Mouse (Mus musculus) left cerebral cortex, postnatal 10 days (tissue): Measurements from ENCODE around the gene Htt. TPM values are rescaled to one million over a fixed set of nuclear protein-coding genes. Genes with fewer than 3 reads are reported as not detected.
A peak's percentile ranks its signal among the peaks of the same experiment; 100 is the strongest.

ENCODE experiments used
- DNase-seq, 2 experiments: peaks; one replicate each; pipeline ENCODE4 v3.0.0; 2021 to 2022; ENCODE audit warnings: low spot score in 2 of 2, mixed read lengths in 1 of 2; ENCODE audit errors: extremely low spot score in 1 of 2
- intact Hi-C: fragments of 180-260 bp; cut with DNase I; formaldehyde crosslinking; loops from one replicate; pipeline ENCODE4 v1.15.1; 2025
- total RNA-seq, 2 experiments: library from RNA; stranded (reverse); gene quantifications; 2 replicates each; pipeline ENCODE4 v1.2.3; 2021

Htt gene
- total RNA-seq, 2 experiments from 2014 or later: 66.8 to 70.7 TPM

- intact Hi-C loops: no loop called here
Measured at GRCm38 (mm10) chr5:34922531-34922930, 161.0 kb downstream of the Htt start.

GRCm38 (mm10) chr5:34923920-34924319, 162.4 kb downstream of the Htt start:
- intact Hi-C loops: no loop called here
- no peak for DNase-seq

More at GRCm38 (mm10) chr5:34922531-34922930, 161.0 kb downstream of the Htt start:
- DNase-seq: no peak

- intact Hi-C loops: no loop called here
- no peak for DNase-seq
Measured at GRCm38 (mm10) chr5:34924519-34924918, 163.0 kb downstream of the Htt start.

- DNase-seq: no peak
- intact Hi-C loops: no loop called here
Measured at GRCm38 (mm10) chr5:34927648-34928047, 166.1 kb downstream of the Htt start.

- no peak for DNase-seq
- intact Hi-C loops: no loop called here
Measured at GRCm38 (mm10) chr5:34930151-34930975, 168.8 kb downstream of the Htt start.

- intact Hi-C loops: no loop called here
- DNase-seq: no peak
Measured at GRCm38 (mm10) chr5:34931091-34931490, 169.6 kb downstream of the Htt start.

- DNase-seq: no peak
- intact Hi-C loops: no loop called here
Measured at GRCm38 (mm10) chr5:34931516-34932457, 170.2 kb downstream of the Htt start.

GRCm38 (mm10) chr5:34932458-34932806, 170.9 kb downstream of the Htt start:
- no peak for DNase-seq
- intact Hi-C loops: no loop called here

- no peak for DNase-seq
- intact Hi-C loops: no loop called here
Measured at GRCm38 (mm10) chr5:34933461-34933860, 171.9 kb downstream of the Htt start.

GRCm38 (mm10) chr5:34941710-34942470, 180.3 kb downstream of the Htt start:
- intact Hi-C loops: no loop called here
- DNase-seq: no peak

GRCm38 (mm10) chr5:34943428-34943827, 181.9 kb downstream of the Htt start:
- no peak for DNase-seq
- intact Hi-C loops: no loop called here

GRCm38 (mm10) chr5:34948861-34949760, 187.6 kb downstream of the Htt start, which contains the start of gene Rgs12:
Gene Rgs12 (plus strand): TSS chr5:34949445.
- peak in 1 of 2 experiments; percentile 89 for DNase-seq

GRCm38 (mm10) chr5:34949769-34950211, 188.2 kb downstream of the Htt start:
- intact Hi-C loops: no loop called here
- DNase-seq: no peak

More at GRCm38 (mm10) chr5:34948861-34949760, 187.6 kb downstream of the Htt start, which contains the start of gene Rgs12:
- intact Hi-C loops: no loop called here

GRCm38 (mm10) chr5:34950486-34951160, 189.1 kb downstream of the Htt start:
- intact Hi-C loops: no loop called here
- DNase-seq: no peak

GRCm38 (mm10) chr5:34951161-34951834, 189.8 kb downstream of the Htt start:
- DNase-seq: peak in 1 of 2 experiments; percentile 48
- intact Hi-C loops: no loop called here

- intact Hi-C loops: no loop called here
Measured at GRCm38 (mm10) chr5:34954508-34954907, 193.0 kb downstream of the Htt start.

GRCm38 (mm10) chr5:34955630-34956029, 194.1 kb downstream of the Htt start:
- peak in 1 of 2 experiments; percentile 47 for DNase-seq
- intact Hi-C loops: no loop called here

More at GRCm38 (mm10) chr5:34954508-34954907, 193.0 kb downstream of the Htt start:
- no peak for DNase-seq
